Mouse (Mus musculus) heart, adult 2 months (tissue): ENCODE data around the gene Gm6657. TPM values are rescaled to one million over a fixed set of nuclear protein-coding genes. Genes with fewer than 3 reads are reported as not detected.
A peak's percentile ranks its signal among the peaks of the same experiment; 100 is the strongest.

Source experiments
- DNase-seq, 2 experiments: peaks; one replicate each; pipeline ENCODE4 v3.0.0; 2021
- H3K27ac ChIP-seq: fragments of 200-600 bp; 2 replicates; pipeline ENCODE4 v1.8.1; 2022
- H3K27me3 ChIP-seq: fragments of 200-500 bp; 2 replicates; pipeline ENCODE4 v1.6.1; 2012; ENCODE audit warnings: mild to moderate bottlenecking, low read length, inconsistent platforms, mixed read lengths; ENCODE audit not compliant: control insufficient read depth, insufficient read depth
- H3K36me3 ChIP-seq: fragments of 200-500 bp; 2 replicates; pipeline ENCODE4 v1.6.1; 2012; ENCODE audit warnings: low read length, inconsistent platforms; ENCODE audit not compliant: control insufficient read depth, insufficient read depth
- H3K4me1 ChIP-seq: fragments of 200-500 bp; 2 replicates; pipeline ENCODE4 v1.6.1; 2011; ENCODE audit warnings: low read length; ENCODE audit not compliant: control insufficient read depth, insufficient read depth
- H3K4me3 ChIP-seq: fragments of 200-600 bp; 2 replicates; pipeline ENCODE4 v1.8.1; 2022
- H3K79me2 ChIP-seq: fragments of 200-500 bp; replicated peaks from 2 replicates; pipeline ENCODE4 v1.6.1; 2012; ENCODE audit warnings: mild to moderate bottlenecking, inconsistent platforms, low read length, moderate library complexity, mixed read lengths; ENCODE audit not compliant: control insufficient read depth, insufficient read depth
- H3K9ac ChIP-seq: fragments of 200-500 bp; 2 replicates; pipeline ENCODE4 v1.6.1; 2012; ENCODE audit warnings: low read depth, mild to moderate bottlenecking, control low read depth, inconsistent platforms, low read length, mixed read lengths
- CTCF ChIP-seq: fragments of 200-600 bp; IDR thresholded peaks from 2 replicates; pipeline ENCODE4 v1.8.1; 2022; ENCODE audit warnings: antibody characterized with exemption, mild to moderate bottlenecking, moderate library complexity
- EP300 ChIP-seq: fragments of 200-500 bp; IDR thresholded peaks from 2 replicates; pipeline ENCODE4 v1.6.1; 2011; ENCODE audit warnings: low read depth, low read length, control low read depth; ENCODE audit not compliant: insufficient read depth
- POLR2A ChIP-seq: fragments of 200-500 bp; IDR thresholded peaks from 2 replicates; pipeline ENCODE4 v1.6.1; 2011; ENCODE audit warnings: mild to moderate bottlenecking, low read depth, low read length, control low read depth; ENCODE audit not compliant: insufficient read depth
- WGBS: fragments of 180-500 bp; shearing (Covaris S2); methylation state at CpG from one replicate; pipeline ENCODE4 v1.1.7; 2018; 5-methylcytosine and 5-hydroxymethylcytosine counted together
- intact Hi-C: fragments of 180-260 bp; cut with DNase I; formaldehyde crosslinking; loops from one replicate; pipeline ENCODE4 v1.15.1; 2025
- polyA plus RNA-seq: library from polyadenylated mRNA; depleted of rRNA; stranded (reverse); fragments of >200 nt; gene quantifications from 2 replicates; pipeline ENCODE4 v1.2.3, GENCODE M21; 2012
- total RNA-seq, 2 experiments: library from RNA; stranded (reverse); gene quantifications; 2 replicates each; pipeline ENCODE4 v1.2.3; 2021

The Gm6657 gene
- total and polyA plus RNA-seq, 3 experiments = not detected

- intact Hi-C loops = no loop called here
- TF ChIP-seq POLR2A (no peak), CTCF (no peak), EP300 (no peak)
- no peaks in the 10 kb centered on the region for H3K79me2 ChIP-seq
- WGBS = 19% methylated on average over 2 of the region's 2 CpGs
- no peak for DNase-seq
- no peak overlapping the region for H3K9ac ChIP-seq
- H3K4me3 ChIP-seq = no peak overlapping the region
- no peaks in the 10 kb centered on the region for H3K36me3 ChIP-seq
- H3K4me1 ChIP-seq = no peaks in the 10 kb centered on the region
- H3K27me3 ChIP-seq = no peaks in the 10 kb centered on the region
- no peak overlapping the region for H3K27ac ChIP-seq
These were observed 1.3 kb downstream of the Gm6657 start for GRCm38 (mm10) chr12:78195368-78195767.

DNA sequence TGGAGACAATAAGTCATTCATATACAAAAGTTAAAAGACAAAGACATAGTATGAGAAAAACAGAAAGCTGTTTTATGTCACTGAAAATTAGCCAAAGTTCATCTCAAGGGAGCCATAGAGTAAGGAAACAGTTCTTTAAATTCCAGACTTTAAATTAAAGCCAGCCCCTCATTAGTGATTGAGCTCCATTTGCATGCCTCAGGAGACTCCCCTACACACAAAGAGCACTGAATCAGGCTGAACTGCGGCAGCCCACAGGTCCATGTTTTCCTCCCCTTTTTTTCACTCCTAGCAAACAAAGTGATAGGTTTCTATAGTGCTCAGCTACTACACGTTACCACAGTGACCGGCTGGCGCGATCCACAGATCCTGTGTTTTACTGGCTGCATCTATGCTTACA lies 9.6 kb downstream of the Gm6657 start:
- no peaks in the 10 kb centered on the region for H3K4me1 ChIP-seq
- no peak overlapping the region for H3K9ac ChIP-seq
- H3K27me3 ChIP-seq = no peaks in the 10 kb centered on the region
- no peak overlapping the region for H3K27ac ChIP-seq
- intact Hi-C loops = loop anchor here (10.0 kb wide), 1 partner anchor 611 kb away; no protein-coding TSS in a partner anchor
- no peak overlapping the region for H3K4me3 ChIP-seq
- TF ChIP-seq CTCF (no peak), EP300 (no peak), POLR2A (no peak)
- H3K36me3 ChIP-seq = no peaks in the 10 kb centered on the region
- DNase-seq = no peak
- no peaks in the 10 kb centered on the region for H3K79me2 ChIP-seq
- WGBS = 58% methylated on average over 5 of the region's 5 CpGs

GRCm38 (mm10) chr12:78205915-78206570 lies 12.0 kb downstream of the Gm6657 start:
- intact Hi-C loops = loop anchor here (5.0 to 10.0 kb wide), 2 partner anchors 121 to 609 kb away; no protein-coding TSS in a partner anchor
- no peaks in the 10 kb centered on the region for H3K36me3 ChIP-seq
- 6% methylated on average over 5 of the region's 5 CpGs for WGBS
- DNase-seq = peak; percentile 36 to 39
- H3K4me1 ChIP-seq = no peaks in the 10 kb centered on the region
- peak overlapping the region; percentile 31 for H3K4me3 ChIP-seq
- TF ChIP-seq POLR2A (no peak), EP300 (no peak), CTCF (peak; percentile 93)
- no peaks in the 10 kb centered on the region for H3K27me3 ChIP-seq
- H3K79me2 ChIP-seq = no peaks in the 10 kb centered on the region
- no peak overlapping the region; the same call in 1 of the 2 replicates for H3K9ac ChIP-seq
- H3K27ac ChIP-seq = peak overlapping the region; percentile 26

- intact Hi-C loops = loop anchor here (5.0 to 10.0 kb wide), 2 partner anchors 121 to 608 kb away; no protein-coding TSS in a partner anchor
- WGBS = 75% methylated on average over 4 of the region's 4 CpGs
- no peaks in the 10 kb centered on the region for H3K27me3 ChIP-seq
- H3K27ac ChIP-seq = peak overlapping the region; percentile 26
- H3K4me3 ChIP-seq = no peak overlapping the region
- H3K9ac ChIP-seq = no peak overlapping the region
- no peaks in the 10 kb centered on the region for H3K36me3 ChIP-seq
- no peaks in the 10 kb centered on the region for H3K79me2 ChIP-seq
- no peak for DNase-seq
- TF ChIP-seq EP300 (no peak), POLR2A (no peak), CTCF (no peak)
- H3K4me1 ChIP-seq = no peaks in the 10 kb centered on the region
These were observed 12.5 kb downstream of the Gm6657 start for GRCm38 (mm10) chr12:78206571-78206960.

DNA sequence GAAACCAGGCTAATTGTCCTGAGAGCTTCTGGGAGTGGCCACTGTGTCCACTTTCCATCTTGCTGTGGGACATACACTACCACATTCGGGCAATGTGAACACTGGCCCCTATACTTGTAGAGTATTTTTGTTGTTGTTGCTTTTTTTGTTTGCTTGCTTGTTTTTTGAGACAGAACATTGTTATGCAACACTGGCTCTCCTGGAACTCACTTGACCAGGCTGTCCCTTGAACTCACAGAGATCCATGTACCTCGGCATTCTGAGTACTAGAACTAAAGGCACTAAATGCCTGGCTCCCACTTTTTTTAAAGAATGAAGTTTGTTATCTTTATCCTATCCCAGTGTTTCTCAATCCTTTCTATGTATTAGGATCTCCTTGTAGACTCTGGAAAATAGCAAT lies 15.8 kb downstream of the Gm6657 start:
- Histone ChIP-seq H3K9ac (no peak overlapping the region), H3K79me2 (no peaks in the 10 kb centered on the region), H3K27me3 (no peaks in the 10 kb centered on the region), H3K27ac (no peak overlapping the region), H3K4me3 (no peak overlapping the region), H3K4me1 (no peaks in the 10 kb centered on the region), H3K36me3 (no peaks in the 10 kb centered on the region)
- DNase-seq = no peak
- WGBS = 87% methylated on average over 2 of the region's 2 CpGs
- TF ChIP-seq POLR2A (no peak), CTCF (no peak)
- intact Hi-C loops = loop anchor here (5.0 to 10.0 kb wide), 2 partner anchors 117 to 605 kb away; no protein-coding TSS in a partner anchor

- H3K9ac ChIP-seq = no peak overlapping the region
- H3K36me3 ChIP-seq = no peaks in the 10 kb centered on the region
- intact Hi-C loops = no loop called here
- no peak for TF ChIP-seq EP300
- no peak for TF ChIP-seq POLR2A
- TF ChIP-seq CTCF = no peak
- H3K4me3 ChIP-seq = no peak overlapping the region
- no peak overlapping the region for H3K27ac ChIP-seq
- H3K27me3 ChIP-seq = no peaks in the 10 kb centered on the region
- H3K4me1 ChIP-seq = no peaks in the 10 kb centered on the region
- H3K79me2 ChIP-seq = no peaks in the 10 kb centered on the region
- no peak for DNase-seq
- WGBS = 43% methylated on average over 6 of the region's 6 CpGs
These were observed 21.4 kb downstream of the Gm6657 start for GRCm38 (mm10) chr12:78215490-78215889.
